Mouse (Mus musculus): ENCODE measurements around the gene Gm266. TPM values are rescaled to one million over a fixed set of nuclear protein-coding genes. Genes with fewer than 3 reads are reported as not detected.

Gm266 gene
- polyA plus RNA-seq (2012; rRNA removed), result 5.7 and 10.5 TPM in 2 replicates

GRCm38 (mm10) chr12:111485652-111486306 is at the start of gene Gm266:
Gm266 (minus strand) TSS chr12:111485823.

GRCm38 (mm10) chr12:111442309-111443010 is 43.2 kb downstream of the Gm266 start, which contains the start of gene Tnfaip2:
Tnfaip2 (plus strand) TSS chr12:111442469.

Other genes starting within 250 kb of the Gm266 start
- 0.66 and 1.1 TPM in 2 replicates for gene Amn, start 214.7 kb downstream of the Gm266 start, polyA plus RNA-seq (2012; rRNA removed)
- gene Cdc42bpb, start 108.1 kb downstream of the Gm266 start, polyA plus RNA-seq (2012; rRNA removed), result 112 and 134 TPM in 2 replicates
- gene Lbhd2, start 79.0 kb downstream of the Gm266 start, polyA plus RNA-seq (2012; rRNA removed), result 0.14 TPM in 1 of 2 replicates, not detected in the other
- 5.6 and 6.2 TPM in 2 replicates for gene Exoc3l4, start 68.8 kb downstream of the Gm266 start, polyA plus RNA-seq (2012; rRNA removed)
- 4.6 and 10.0 TPM in 2 replicates for gene Tnfaip2, start 43.4 kb downstream of the Gm266 start, polyA plus RNA-seq (2012; rRNA removed)
- gene Eif5, start 52.2 kb upstream of the Gm266 start, polyA plus RNA-seq (2012; rRNA removed), result 202 and 218 TPM in 2 replicates
- gene Mark3, start 88.7 kb upstream of the Gm266 start, polyA plus RNA-seq (2012; rRNA removed), result 102 and 103 TPM in 2 replicates
- 1,015 and 1,669 TPM in 2 replicates for gene Ckb, start 186.5 kb upstream of the Gm266 start, polyA plus RNA-seq (2012; rRNA removed)
- gene Trmt61a, start 192.3 kb upstream of the Gm266 start, polyA plus RNA-seq (2012; rRNA removed), result 20.6 and 23.6 TPM in 2 replicates
- gene Bag5, start 227.4 kb upstream of the Gm266 start, polyA plus RNA-seq (2012; rRNA removed), result 39.4 and 61.9 TPM in 2 replicates
- gene Apopt1, start 227.4 kb upstream of the Gm266 start, polyA plus RNA-seq (2012; rRNA removed), result 37.1 and 38.3 TPM in 2 replicates